Mouse (Mus musculus): ENCODE measurements around the gene Gipr. TPM values are rescaled to one million over a fixed set of nuclear protein-coding genes. Genes with fewer than 3 reads are reported as not detected.

Gipr gene
- polyA plus RNA-seq (2014; fragmentation: Illumina TruSeq; extraction: RNeasy Lipid Tissue Mini Kit (QIAGEN cat#74804); ENCODE audit: low read depth, low replicate concordance): 0.44 TPM

DNA sequence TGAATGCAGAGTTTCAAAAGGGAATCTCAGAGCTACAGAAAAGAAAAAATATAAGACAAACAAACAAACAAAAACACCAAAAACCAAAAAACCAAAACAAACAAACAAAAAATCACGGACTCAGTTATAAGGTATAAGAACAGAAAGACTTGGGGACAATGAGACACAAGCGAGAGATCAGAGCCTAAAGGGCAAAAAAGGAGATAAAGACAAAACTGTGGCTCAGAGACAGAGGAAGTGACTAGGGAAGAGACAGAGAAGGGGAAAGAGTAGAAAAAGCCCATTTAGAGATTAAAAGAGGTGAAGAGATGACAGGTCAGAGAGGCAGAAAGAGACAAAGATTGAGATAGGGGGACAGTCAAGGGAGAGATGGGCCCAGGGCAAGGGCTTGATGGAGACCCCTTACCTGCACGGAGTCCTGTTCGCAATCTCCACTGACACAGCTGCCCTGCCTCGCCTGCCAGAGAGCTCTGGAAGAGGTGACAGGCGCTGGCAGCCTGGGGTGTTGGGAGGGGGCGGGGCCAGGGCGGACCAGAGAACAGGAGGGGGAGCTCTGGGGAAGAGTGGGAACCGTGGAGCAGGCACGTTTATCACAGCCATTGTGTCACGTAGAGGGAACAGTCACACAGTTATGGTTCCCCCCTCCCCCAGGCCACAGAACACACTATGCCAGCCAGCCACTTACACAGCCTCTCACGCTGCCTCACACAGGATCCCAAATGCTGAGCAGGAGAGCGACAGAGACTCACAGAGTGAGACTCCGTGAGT lies at the start of gene Gipr:
Gene Gipr (minus strand): TSS at position 472 of the 768 bp plus-strand sequence.

DNA sequence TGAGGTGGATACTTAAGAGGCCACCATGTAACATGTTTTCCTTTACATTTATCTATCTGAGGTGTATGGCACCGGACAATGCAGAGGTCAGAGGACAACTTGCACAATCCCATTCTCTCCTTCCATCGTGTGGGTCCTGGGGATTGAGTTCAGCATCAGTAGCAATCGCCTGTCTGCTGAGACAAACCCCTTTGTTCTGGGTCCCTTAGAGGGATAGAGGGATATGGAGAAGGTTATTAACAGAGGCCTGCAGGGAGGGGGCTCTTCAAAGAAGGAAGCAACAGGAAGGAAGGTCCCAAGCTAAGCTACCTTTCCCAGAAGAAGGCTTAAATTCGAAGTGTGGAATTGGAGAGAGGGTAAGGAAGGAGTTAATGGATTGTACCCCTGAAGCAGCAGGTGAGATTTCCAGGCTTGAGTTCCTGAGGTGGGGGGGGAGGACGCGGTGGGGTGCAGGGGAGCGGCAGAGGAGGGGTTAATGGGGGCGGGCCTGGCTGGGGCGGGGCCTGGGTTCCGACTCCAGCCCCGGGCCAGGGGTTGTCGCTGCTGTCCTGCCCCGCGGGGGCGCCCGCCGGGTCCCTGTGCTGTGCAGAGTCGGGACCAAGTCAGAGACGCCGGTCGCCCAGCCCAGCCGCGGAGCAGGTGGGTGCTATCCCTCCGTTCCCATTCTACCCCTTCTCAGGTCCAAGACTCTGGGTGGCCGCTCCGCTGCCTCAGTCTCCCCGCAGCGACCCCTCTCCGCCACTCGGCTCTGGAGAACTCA lies 46.2 kb upstream of the Gipr start, which contains the start of gene Gpr4:
Gene Gpr4 (plus strand): TSS at position 543 of the 760 bp plus-strand sequence.

DNA sequence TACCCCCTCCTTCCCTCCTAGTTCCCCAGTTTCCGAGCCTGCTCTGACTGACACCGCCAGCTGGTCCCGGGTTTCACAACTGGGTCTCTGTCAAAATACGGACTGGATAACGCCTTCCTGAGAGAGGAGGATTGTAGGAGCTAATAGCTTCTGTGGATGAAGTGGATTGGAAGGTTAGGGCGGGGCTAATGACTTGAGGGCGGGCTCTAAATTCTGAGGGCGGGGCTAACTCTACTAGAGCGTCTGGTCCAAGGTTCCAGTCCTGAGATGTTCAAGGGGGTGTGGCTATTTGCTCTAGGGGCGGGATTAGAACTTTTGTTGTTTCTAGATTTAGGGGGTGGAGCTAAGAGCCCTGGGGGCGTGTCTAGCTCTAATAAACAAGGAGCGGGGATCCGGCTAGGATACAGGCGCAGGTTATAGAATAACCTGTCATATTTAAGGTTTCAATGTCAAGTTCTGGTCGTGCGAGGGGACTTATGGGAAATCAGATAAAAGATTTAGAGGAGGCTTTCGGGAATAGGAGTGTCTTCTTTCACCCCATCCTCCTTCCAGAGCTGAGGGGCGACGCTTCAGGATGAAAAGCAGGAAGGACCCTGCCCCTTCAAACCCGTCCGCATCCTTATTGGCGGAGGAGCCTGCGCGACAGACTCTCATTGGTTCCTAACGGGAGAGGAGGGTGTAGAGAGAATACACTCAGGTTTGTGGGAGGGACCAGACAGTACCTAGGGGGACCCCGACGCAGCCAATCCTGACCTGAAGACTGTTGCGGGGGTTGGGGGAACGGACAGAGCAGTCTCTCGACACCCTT lies 10.0 kb upstream of the Gipr start, which contains the start of gene Eml2:
Gene Eml2 (plus strand): TSS at position 714 of the 808 bp plus-strand sequence.

DNA sequence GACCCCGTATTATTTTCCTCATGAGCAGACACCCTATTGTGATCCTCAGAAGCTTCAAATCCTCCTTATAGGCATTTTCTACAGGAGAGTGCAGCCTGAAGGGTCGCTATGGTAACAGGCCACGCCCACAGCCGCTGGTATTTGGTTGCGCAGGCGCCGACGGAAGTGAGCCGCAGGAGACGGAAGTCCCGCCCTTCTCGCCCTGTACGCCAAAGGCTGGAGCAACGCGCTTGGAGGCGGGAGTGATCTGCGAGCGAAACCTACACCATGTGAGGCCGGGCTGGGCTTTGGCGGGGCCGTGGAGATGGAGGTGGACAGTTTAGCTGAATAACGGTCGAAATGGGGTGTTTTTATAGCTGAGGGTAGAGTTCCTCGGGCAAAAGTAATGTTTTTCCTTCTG lies 16.3 kb downstream of the Gipr start, which contains the start of gene Snrpd2:
Gene Snrpd2 (plus strand): TSS at position 97 of the 400 bp plus-strand sequence.

DNA sequence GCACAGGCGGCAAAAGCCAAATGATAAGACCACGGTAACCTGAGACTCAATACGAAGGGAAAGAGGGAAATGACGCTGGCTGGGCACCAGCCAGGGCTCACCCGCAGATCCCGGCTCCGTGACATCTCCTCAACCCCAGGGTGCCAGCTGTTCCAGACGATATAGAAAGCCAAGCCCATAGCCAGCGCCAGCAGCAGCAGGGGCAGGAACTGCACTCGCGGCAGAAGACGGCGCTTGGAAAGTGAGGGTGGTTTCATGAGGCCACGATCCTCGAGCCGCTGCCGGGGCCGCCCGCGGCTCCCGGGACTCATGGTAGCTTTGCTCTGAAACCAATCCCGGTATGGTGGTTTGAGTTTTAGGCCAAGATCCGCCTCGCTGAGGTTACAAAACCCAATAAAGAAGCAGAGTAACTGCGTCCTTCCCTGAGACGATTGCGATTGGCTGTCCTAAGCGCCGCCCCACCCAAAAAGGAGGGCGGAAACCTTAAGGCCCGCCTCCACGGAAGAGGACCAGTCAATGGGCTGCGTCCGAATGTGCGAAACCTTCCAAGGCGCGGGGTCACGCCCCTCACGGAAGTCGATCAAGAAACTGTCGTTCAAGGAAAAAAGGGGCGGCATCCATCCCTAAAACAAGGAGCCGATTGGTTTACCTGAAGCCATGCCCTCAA lies 16.9 kb downstream of the Gipr start, which contains the start of gene Qpctl:
Gene Qpctl (minus strand): TSS at position 417 of the 667 bp plus-strand sequence.

DNA sequence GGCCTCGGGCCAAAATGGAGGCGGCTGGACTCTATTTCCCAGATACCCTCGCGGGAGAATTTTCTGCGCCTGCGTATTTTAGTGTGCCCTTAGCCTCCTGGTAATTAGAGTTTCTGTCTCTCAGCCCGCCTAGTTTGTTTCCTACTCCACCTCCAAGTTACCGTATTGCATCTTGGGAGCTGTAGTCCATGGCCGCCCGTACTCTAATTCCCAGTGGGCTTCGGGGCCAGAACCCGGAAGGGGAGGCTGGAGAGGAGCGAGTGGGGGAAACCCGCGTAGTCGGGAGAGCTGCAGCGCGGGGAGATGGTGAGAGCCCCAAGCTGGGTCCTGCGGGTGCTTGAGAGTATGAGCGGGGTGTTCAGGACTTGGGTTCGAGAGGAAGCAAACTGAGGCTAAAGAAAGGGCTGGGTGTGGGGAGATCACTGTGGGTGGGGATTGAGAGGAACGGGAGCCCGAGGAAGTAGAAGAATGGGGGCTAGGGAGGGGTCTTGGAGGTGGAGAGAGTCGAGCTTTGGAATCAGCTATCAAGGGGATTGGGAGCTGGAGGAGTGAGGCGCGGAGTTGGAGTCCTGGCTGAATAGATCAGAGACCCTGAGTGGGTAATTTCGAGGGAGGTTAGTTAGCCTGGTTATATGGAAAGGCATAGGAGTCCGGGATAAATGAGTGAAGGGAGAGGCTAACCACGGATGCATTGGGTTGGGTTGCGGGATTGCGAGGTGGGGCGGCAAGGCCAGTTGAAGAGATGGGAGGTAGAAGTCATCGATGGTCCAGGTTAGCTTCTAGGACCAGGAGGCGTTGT lies 46.1 kb downstream of the Gipr start, which contains the start of gene Fbxo46:
Gene Fbxo46 (plus strand): TSS at position 229 of the 799 bp plus-strand sequence.

DNA sequence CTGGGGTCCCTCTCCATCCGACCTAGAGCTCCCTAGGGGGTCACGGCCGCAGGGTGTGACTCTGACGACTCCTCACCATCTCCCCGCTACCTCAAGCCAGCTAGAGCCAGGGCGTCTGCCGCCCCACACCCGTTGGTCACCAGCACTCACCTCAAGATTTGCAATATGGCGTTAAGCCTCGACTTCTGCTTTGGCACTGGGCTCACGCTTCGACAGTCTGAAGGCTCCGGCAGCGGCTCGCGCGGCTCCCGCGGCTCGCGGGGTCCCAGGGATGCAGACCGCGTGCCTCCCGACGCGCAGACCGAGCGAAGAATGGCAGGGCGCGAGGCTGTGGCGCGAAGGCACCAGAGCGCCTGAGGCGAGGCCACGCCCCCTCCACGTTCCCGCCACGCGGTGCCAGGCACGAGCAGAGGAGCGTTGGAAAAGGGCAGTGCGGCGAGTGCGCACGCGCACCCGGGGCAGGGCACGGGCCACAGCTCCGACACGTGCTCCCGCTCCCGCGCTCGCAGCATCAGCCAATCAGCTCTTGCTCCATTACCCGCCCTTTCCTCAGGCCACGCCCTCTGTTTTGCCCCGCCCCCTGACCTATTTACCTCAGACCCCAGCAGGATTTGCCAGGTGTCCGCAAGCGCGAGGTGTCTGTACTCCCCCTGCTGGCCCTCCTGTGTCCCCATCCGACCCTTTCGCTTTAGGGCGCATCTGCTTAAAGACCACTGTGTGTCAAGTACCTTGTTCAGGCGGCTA lies 47.7 kb downstream of the Gipr start, which contains the start of gene Gm4969:
Gene Gm4969 (minus strand): TSS at position 341 of the 744 bp plus-strand sequence.

Other genes with a start within 250 kb of the Gipr start
- gene Nova2, start 240.2 kb downstream of the Gipr start, polyA plus RNA-seq (2014; fragmentation: Illumina TruSeq; extraction: RNeasy Lipid Tissue Mini Kit (QIAGEN cat#74804); ENCODE audit: low read depth, low replicate concordance): 0.25 TPM
- not detected for gene Nanos2, start 178.7 kb downstream of the Gipr start, polyA plus RNA-seq (2014; fragmentation: Illumina TruSeq; extraction: RNeasy Lipid Tissue Mini Kit (QIAGEN cat#74804); ENCODE audit: low read depth, low replicate concordance)
- gene Mypop, start 174.9 kb downstream of the Gipr start, polyA plus RNA-seq (2014; fragmentation: Illumina TruSeq; extraction: RNeasy Lipid Tissue Mini Kit (QIAGEN cat#74804); ENCODE audit: low read depth, low replicate concordance): not detected
- gene Irf2bp1, start 162.1 kb downstream of the Gipr start, polyA plus RNA-seq (2014; fragmentation: Illumina TruSeq; extraction: RNeasy Lipid Tissue Mini Kit (QIAGEN cat#74804); ENCODE audit: low read depth, low replicate concordance): 1.6 TPM
- 20.9 TPM for gene Foxa3, start 142.6 kb downstream of the Gipr start, polyA plus RNA-seq (2014; fragmentation: Illumina TruSeq; extraction: RNeasy Lipid Tissue Mini Kit (QIAGEN cat#74804); ENCODE audit: low read depth, low replicate concordance)
- gene Sympk, start 141.8 kb downstream of the Gipr start, polyA plus RNA-seq (2014; fragmentation: Illumina TruSeq; extraction: RNeasy Lipid Tissue Mini Kit (QIAGEN cat#74804); ENCODE audit: low read depth, low replicate concordance): 4.3 TPM
- gene Rsph6a, start 111.4 kb downstream of the Gipr start, polyA plus RNA-seq (2014; fragmentation: Illumina TruSeq; extraction: RNeasy Lipid Tissue Mini Kit (QIAGEN cat#74804); ENCODE audit: low read depth, low replicate concordance): not detected
- gene Dmwd, start 89.9 kb downstream of the Gipr start, polyA plus RNA-seq (2014; fragmentation: Illumina TruSeq; extraction: RNeasy Lipid Tissue Mini Kit (QIAGEN cat#74804); ENCODE audit: low read depth, low replicate concordance): not detected
- 12.7 TPM for gene Dmpk, start 82.3 kb downstream of the Gipr start, polyA plus RNA-seq (2014; fragmentation: Illumina TruSeq; extraction: RNeasy Lipid Tissue Mini Kit (QIAGEN cat#74804); ENCODE audit: low read depth, low replicate concordance)
- gene Six5, start 71.5 kb downstream of the Gipr start, polyA plus RNA-seq (2014; fragmentation: Illumina TruSeq; extraction: RNeasy Lipid Tissue Mini Kit (QIAGEN cat#74804); ENCODE audit: low read depth, low replicate concordance): 1.1 TPM
- not detected for gene Gm4969, start 47.8 kb downstream of the Gipr start, polyA plus RNA-seq (2014; fragmentation: Illumina TruSeq; extraction: RNeasy Lipid Tissue Mini Kit (QIAGEN cat#74804); ENCODE audit: low read depth, low replicate concordance)
- 0.60 TPM for gene Fbxo46, start 46.3 kb downstream of the Gipr start, polyA plus RNA-seq (2014; fragmentation: Illumina TruSeq; extraction: RNeasy Lipid Tissue Mini Kit (QIAGEN cat#74804); ENCODE audit: low read depth, low replicate concordance)
- gene Qpctl, start 16.8 kb downstream of the Gipr start, polyA plus RNA-seq (2014; fragmentation: Illumina TruSeq; extraction: RNeasy Lipid Tissue Mini Kit (QIAGEN cat#74804); ENCODE audit: low read depth, low replicate concordance): 7.0 TPM
- 2.1 TPM for gene Snrpd2, start 16.4 kb downstream of the Gipr start, polyA plus RNA-seq (2014; fragmentation: Illumina TruSeq; extraction: RNeasy Lipid Tissue Mini Kit (QIAGEN cat#74804); ENCODE audit: low read depth, low replicate concordance)
- 0.76 TPM for gene Eml2, start 10.3 kb upstream of the Gipr start, polyA plus RNA-seq (2014; fragmentation: Illumina TruSeq; extraction: RNeasy Lipid Tissue Mini Kit (QIAGEN cat#74804); ENCODE audit: low read depth, low replicate concordance)
- gene Gpr4, start 46.4 kb upstream of the Gipr start, polyA plus RNA-seq (2014; fragmentation: Illumina TruSeq; extraction: RNeasy Lipid Tissue Mini Kit (QIAGEN cat#74804); ENCODE audit: low read depth, low replicate concordance): 0.76 TPM
- 12.0 TPM for gene Opa3, start 62.2 kb upstream of the Gipr start, polyA plus RNA-seq (2014; fragmentation: Illumina TruSeq; extraction: RNeasy Lipid Tissue Mini Kit (QIAGEN cat#74804); ENCODE audit: low read depth, low replicate concordance)
- 121 TPM for gene Vasp, start 105.7 kb upstream of the Gipr start, polyA plus RNA-seq (2014; fragmentation: Illumina TruSeq; extraction: RNeasy Lipid Tissue Mini Kit (QIAGEN cat#74804); ENCODE audit: low read depth, low replicate concordance)
- gene Ppm1n, start 113.9 kb upstream of the Gipr start, polyA plus RNA-seq (2014; fragmentation: Illumina TruSeq; extraction: RNeasy Lipid Tissue Mini Kit (QIAGEN cat#74804); ENCODE audit: low read depth, low replicate concordance): not detected
- 1.6 TPM for gene Rtn2, start 116.5 kb upstream of the Gipr start, polyA plus RNA-seq (2014; fragmentation: Illumina TruSeq; extraction: RNeasy Lipid Tissue Mini Kit (QIAGEN cat#74804); ENCODE audit: low read depth, low replicate concordance)
- gene Fosb, start 143.9 kb upstream of the Gipr start, polyA plus RNA-seq (2014; fragmentation: Illumina TruSeq; extraction: RNeasy Lipid Tissue Mini Kit (QIAGEN cat#74804); ENCODE audit: low read depth, low replicate concordance): 1.4 TPM
- 0.63 TPM for gene Ercc1, start 178.7 kb upstream of the Gipr start, polyA plus RNA-seq (2014; fragmentation: Illumina TruSeq; extraction: RNeasy Lipid Tissue Mini Kit (QIAGEN cat#74804); ENCODE audit: low read depth, low replicate concordance)
- gene Cd3eap, start 193.4 kb upstream of the Gipr start, polyA plus RNA-seq (2014; fragmentation: Illumina TruSeq; extraction: RNeasy Lipid Tissue Mini Kit (QIAGEN cat#74804); ENCODE audit: low read depth, low replicate concordance): 0.95 TPM
- gene Ppp1r13l, start 193.6 kb upstream of the Gipr start, polyA plus RNA-seq (2014; fragmentation: Illumina TruSeq; extraction: RNeasy Lipid Tissue Mini Kit (QIAGEN cat#74804); ENCODE audit: low read depth, low replicate concordance): not detected
- gene Ercc2, start 215.9 kb upstream of the Gipr start, polyA plus RNA-seq (2014; fragmentation: Illumina TruSeq; extraction: RNeasy Lipid Tissue Mini Kit (QIAGEN cat#74804); ENCODE audit: low read depth, low replicate concordance): 1.1 TPM
- gene Klc3, start 238.0 kb upstream of the Gipr start, polyA plus RNA-seq (2014; fragmentation: Illumina TruSeq; extraction: RNeasy Lipid Tissue Mini Kit (QIAGEN cat#74804); ENCODE audit: low read depth, low replicate concordance): not detected
- not detected for gene Ckm, start 238.6 kb upstream of the Gipr start, polyA plus RNA-seq (2014; fragmentation: Illumina TruSeq; extraction: RNeasy Lipid Tissue Mini Kit (QIAGEN cat#74804); ENCODE audit: low read depth, low replicate concordance)

Measured in sigmoid colon, adult 10 weeks (tissue).